Mouse (Mus musculus) hindbrain, postnatal 0 days (tissue): ENCODE data around the gene Zc3h10. TPM values are rescaled to one million over a fixed set of nuclear protein-coding genes. Genes with fewer than 3 reads are reported as not detected.
"Not testable (repeated sequence)": the region's sequence is repeated elsewhere in the genome, so short reads cannot be mapped to it uniquely, and the experiment has no call there.

Source experiments
- ATAC-seq: fragments of 200-750 bp; cut with Nextera tagmentation; 2 replicates; pipeline ENCODE4 v1.8.0; 2017; ENCODE audit warnings: mild to moderate bottlenecking, moderate TSS enrichment, moderate library complexity
- DNase-seq: peaks from one replicate; pipeline ENCODE4 v3.0.0-alpha.2; 2015; ENCODE audit warnings: low spot score
- H3K27ac ChIP-seq: fragments of 300-500 bp; sonication (generic); 2 replicates; pipeline ENCODE4 v1.5.1; 2014; ENCODE audit warnings: mild to moderate bottlenecking
- H3K27me3 ChIP-seq: fragments of 300-500 bp; sonication (generic); 2 replicates; pipeline ENCODE4 v1.6.1; 2014; ENCODE audit warnings: low read length, mixed read lengths; ENCODE audit not compliant: insufficient read depth
- H3K36me3 ChIP-seq: fragments of 300-500 bp; sonication (generic); 2 replicates; pipeline ENCODE4 v1.6.1; 2014; ENCODE audit warnings: low read length, mixed read lengths; ENCODE audit not compliant: insufficient read depth
- H3K4me1 ChIP-seq: fragments of 300-500 bp; sonication (generic); 2 replicates; pipeline ENCODE4 v1.6.1; 2014; ENCODE audit warnings: antibody characterized with exemption, low read length, mixed read lengths; ENCODE audit not compliant: insufficient read depth
- H3K4me2 ChIP-seq: fragments of 300-500 bp; sonication (generic); 2 replicates; pipeline ENCODE4 v1.6.1; 2014; ENCODE audit warnings: low read depth, mild to moderate bottlenecking, low read length, moderate library complexity, mixed read lengths
- H3K4me3 ChIP-seq: fragments of 300-500 bp; sonication (generic); 2 replicates; pipeline ENCODE4 v1.5.1; 2014; ENCODE audit warnings: low read length
- H3K9ac ChIP-seq: fragments of 300-500 bp; sonication (generic); replicated peaks from 2 replicates; pipeline ENCODE4 v1.6.1; 2014; ENCODE audit warnings: mild to moderate bottlenecking, low read length, moderate library complexity, mixed read lengths
- H3K9me3 ChIP-seq: fragments of 300-500 bp; sonication (generic); 2 replicates; pipeline ENCODE4 v1.6.1; 2016; ENCODE audit warnings: low read length, mixed read lengths
- CTCF ChIP-seq: IDR thresholded peaks from 2 replicates; pipeline ENCODE4 v1.5.1; 2016; ENCODE audit warnings: antibody characterized with exemption, control low read depth, low read depth
- WGBS: fragments of 180-500 bp; shearing (Covaris S2); extraction: QIAGEN DNeasy Blood & Tissue Kit; methylation state at CpG from one replicate; pipeline ENCODE4 v1.1.7; 2014; 5-methylcytosine and 5-hydroxymethylcytosine counted together
- polyA plus RNA-seq: library from polyadenylated mRNA; unstranded; fragments of >200 nt; fragmentation: Nextera tagmentation; extraction: Ambion mirVana; gene quantifications from 2 replicates; pipeline ENCODE4 v1.2.1, GENCODE M21; 2015
- total RNA-seq: library from RNA; depleted of rRNA; stranded (reverse); fragments of >200 nt; gene quantifications from 2 replicates; pipeline ENCODE4 v1.2.3, GENCODE M21; 2014

Zc3h10 gene
- total and polyA plus RNA-seq, 2 experiments from 2014 or later, result 12.5 to 19.4 TPM

- Histone ChIP-seq H3K27ac (no peak overlapping the region), H3K9me3 (no peaks in the 10 kb centered on the region), H3K4me3 (no peak overlapping the region), H3K4me1 (no peaks in the 10 kb centered on the region), H3K4me2 (no peak overlapping the region), H3K9ac (no peak overlapping the region), H3K27me3 (no peaks in the 10 kb centered on the region), H3K36me3 (peaks cover 13% of the 10 kb centered on the region; the same call in 1 of the 2 replicates)
- TF ChIP-seq CTCF, result no peak
- ATAC-seq (no peak), DNase-seq (no peak)
- 86% methylated on average over 9 of the region's 9 CpGs for WGBS
Measured at GRCm38 (mm10) chr10:128509203-128509602, 38.4 kb downstream of the Zc3h10 start.

GRCm38 (mm10) chr10:128508260-128508659 is 39.3 kb downstream of the Zc3h10 start:
- Histone ChIP-seq H3K9me3 (no peaks in the 10 kb centered on the region), H3K4me3 (no peak overlapping the region), H3K4me2 (no peak overlapping the region), H3K9ac (no peak overlapping the region), H3K27ac (no peak overlapping the region), H3K36me3 (peaks cover 13% of the 10 kb centered on the region; the same call in 1 of the 2 replicates), H3K27me3 (no peaks in the 10 kb centered on the region), H3K4me1 (no peaks in the 10 kb centered on the region)
- ATAC-seq, result no peak
- WGBS, result 80% methylated on average over 9 of the region's 9 CpGs
- DNase-seq, result no peak
- no peak for TF ChIP-seq CTCF

- Histone ChIP-seq H3K27ac (no peak overlapping the region), H3K9ac (no peak overlapping the region), H3K9me3 (no peaks in the 10 kb centered on the region), H3K27me3 (no peaks in the 10 kb centered on the region), H3K4me3 (no peak overlapping the region), H3K36me3 (no peaks in the 10 kb centered on the region), H3K4me1 (no peaks in the 10 kb centered on the region), H3K4me2 (no peak overlapping the region)
- DNase-seq (no peak), ATAC-seq (no peak)
- TF ChIP-seq CTCF, result 0 out of 2 replicates have a peak, but pooled peaks have one; percentile 9
- WGBS, result 98% methylated on average over 14 of the region's 14 CpGs
Measured at GRCm38 (mm10) chr10:128505974-128506373, 41.6 kb downstream of the Zc3h10 start.

GRCm38 (mm10) chr10:128505371-128505667 is 42.3 kb downstream of the Zc3h10 start:
- H3K27me3 ChIP-seq, H3K4me3 ChIP-seq, H3K36me3 ChIP-seq, H3K4me1 ChIP-seq, H3K9ac ChIP-seq, ATAC-seq, H3K9me3 ChIP-seq, H3K4me2 ChIP-seq, DNase-seq, H3K27ac ChIP-seq: not testable (repeated sequence)
- 89% methylated on average over 5 of the region's 5 CpGs for WGBS

- TF ChIP-seq CTCF, result no peak
- Histone ChIP-seq H3K9me3 (no peaks in the 10 kb centered on the region), H3K4me2 (no peak overlapping the region), H3K27ac (no peak overlapping the region), H3K9ac (no peak overlapping the region), H3K4me3 (no peak overlapping the region), H3K4me1 (no peaks in the 10 kb centered on the region), H3K27me3 (no peaks in the 10 kb centered on the region), H3K36me3 (no peaks in the 10 kb centered on the region)
- no peak for DNase-seq
- no peak for ATAC-seq
- 72% methylated on average over 9 of the region's 9 CpGs for WGBS
Measured at GRCm38 (mm10) chr10:128504641-128505370, 42.8 kb downstream of the Zc3h10 start.

- Histone ChIP-seq H3K9me3 (no peaks in the 10 kb centered on the region), H3K36me3 (no peaks in the 10 kb centered on the region), H3K9ac (no peak overlapping the region), H3K27me3 (no peaks in the 10 kb centered on the region), H3K4me2 (no peak overlapping the region), H3K27ac (no peak overlapping the region), H3K4me3 (no peak overlapping the region), H3K4me1 (no peaks in the 10 kb centered on the region)
- 90% methylated on average over 3 of the region's 3 CpGs for WGBS
- ATAC-seq (no peak), DNase-seq (no peak)
- TF ChIP-seq CTCF, result no peak
Measured at GRCm38 (mm10) chr10:128504012-128504411, 43.6 kb downstream of the Zc3h10 start.

- WGBS, result 74% methylated on average over 8 of the region's 8 CpGs
- no peak for TF ChIP-seq CTCF
- no peaks in the 10 kb centered on the region for H3K9me3 ChIP-seq
- no peaks in the 10 kb centered on the region for H3K4me1 ChIP-seq
- H3K36me3 ChIP-seq, result no peaks in the 10 kb centered on the region
- ATAC-seq (no peak), DNase-seq (no peak)
- no peak overlapping the region for H3K27ac ChIP-seq
- H3K4me2 ChIP-seq, result no peak overlapping the region
- H3K4me3 ChIP-seq, result no peak overlapping the region
- H3K27me3 ChIP-seq, result no peaks in the 10 kb centered on the region
- no peak overlapping the region for H3K9ac ChIP-seq
Measured at GRCm38 (mm10) chr10:128503532-128503931, 44.0 kb downstream of the Zc3h10 start.
